Mouse (Mus musculus) olfactory bulb, adult 2 months (tissue): ENCODE results near the gene Gm4969.

Experiments used
- CTCF ChIP-seq: fragments of 200-500 bp; IDR thresholded peaks from 2 replicates; pipeline ENCODE4 v1.5.1; 2012; ENCODE audit warnings: low read depth, mild to moderate bottlenecking, low read length, moderate library complexity; ENCODE audit not compliant: insufficient read depth
- POLR2A ChIP-seq: fragments of 200-500 bp; IDR thresholded peaks from 2 replicates; pipeline ENCODE4 v1.6.1; 2012; ENCODE audit warnings: mild to moderate bottlenecking, low read depth, low read length, moderate library complexity; ENCODE audit not compliant: insufficient read depth

- no peak for TF ChIP-seq CTCF
- no peak for TF ChIP-seq POLR2A
Observed at GRCm38 (mm10) chr7:19097863-19098262, 20.3 kb downstream of the Gm4969 start.
